Mouse (Mus musculus) lung, adult 2 months (tissue): ENCODE measurements around the gene Gm28053.

ENCODE experiments used
- CTCF ChIP-seq: fragments of 200-500 bp; IDR thresholded peaks from 2 replicates; pipeline ENCODE4 v1.5.1; 2011; ENCODE audit warnings: mild to moderate bottlenecking, low read length, control low read depth; ENCODE audit not compliant: insufficient read depth
- POLR2A ChIP-seq: fragments of 200-500 bp; IDR thresholded peaks from 2 replicates; pipeline ENCODE4 v1.6.1; 2011; ENCODE audit warnings: low read depth, mild to moderate bottlenecking, control low read depth, low read length, borderline replicate concordance; ENCODE audit errors: extremely low read depth

DNA sequence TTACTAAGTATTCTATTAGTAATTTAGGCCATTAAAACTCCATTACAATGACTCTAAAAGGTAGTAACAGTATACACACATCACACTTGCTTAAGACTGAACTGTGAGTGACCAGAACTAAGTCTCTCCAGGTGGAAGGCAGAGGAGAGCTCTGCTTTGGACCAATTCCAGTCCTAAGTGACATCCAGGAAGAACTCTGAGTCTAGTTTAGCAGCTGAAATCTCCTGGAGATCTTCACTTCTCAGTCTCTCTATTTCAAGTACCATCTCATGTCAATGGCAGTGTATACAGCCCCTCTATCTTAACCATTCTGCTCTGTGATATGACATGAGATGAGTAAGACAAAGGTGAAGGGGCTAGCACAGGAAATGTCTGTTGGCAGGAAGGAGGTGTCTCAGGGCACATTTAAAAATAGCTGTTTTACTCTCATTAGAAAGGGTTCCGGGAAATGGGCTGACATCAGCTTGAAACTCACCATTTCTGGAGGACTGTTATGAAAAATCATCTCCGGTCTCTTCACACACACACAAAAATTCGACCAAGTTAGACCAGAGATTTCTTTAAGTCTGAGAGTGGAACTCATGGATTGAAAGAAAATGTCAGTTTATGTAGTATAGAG, 36.8 kb upstream of the Gm28053 start:
- TF ChIP-seq POLR2A (no peak), CTCF (no peak)
